Mouse (Mus musculus): ENCODE data around the gene Rab7b.
A peak's percentile ranks its signal among the peaks of the same experiment; 100 is the strongest.

The Rab7b gene

DNA sequence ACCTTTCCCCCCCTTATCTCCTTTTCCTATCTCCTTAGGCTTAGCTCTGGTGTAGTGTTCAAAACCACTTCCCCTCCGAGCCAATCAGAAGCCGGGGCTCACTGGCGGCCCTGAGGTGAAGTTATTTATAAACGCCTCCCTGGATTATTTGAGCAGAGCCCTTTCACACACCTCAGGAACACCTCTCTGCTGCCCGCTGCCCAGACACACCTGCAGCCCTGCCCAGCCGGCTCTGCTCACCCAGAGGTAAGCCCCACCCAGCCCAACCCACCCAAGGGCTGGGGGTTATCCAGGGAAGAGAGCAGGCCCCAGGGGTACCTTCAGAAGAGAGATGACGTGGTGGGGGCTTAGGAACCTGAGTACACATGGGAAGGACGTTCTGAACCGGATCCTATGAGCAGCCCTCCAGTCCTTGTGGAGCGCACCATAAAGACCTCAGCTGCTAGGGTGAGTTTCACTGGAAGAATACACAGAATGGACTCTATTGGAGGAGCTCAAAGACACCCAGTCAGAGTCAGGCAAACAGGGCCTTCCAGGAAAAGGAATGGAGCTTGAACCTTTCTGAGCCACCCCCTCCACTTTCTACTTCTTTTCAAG lies 55.5 kb downstream of the Rab7b start, which contains the start of gene Slc26a9:
Gene Slc26a9 (plus strand): TSS at position 155 of the 597 bp plus-strand sequence.
- DNase-seq, result no peak

DNA sequence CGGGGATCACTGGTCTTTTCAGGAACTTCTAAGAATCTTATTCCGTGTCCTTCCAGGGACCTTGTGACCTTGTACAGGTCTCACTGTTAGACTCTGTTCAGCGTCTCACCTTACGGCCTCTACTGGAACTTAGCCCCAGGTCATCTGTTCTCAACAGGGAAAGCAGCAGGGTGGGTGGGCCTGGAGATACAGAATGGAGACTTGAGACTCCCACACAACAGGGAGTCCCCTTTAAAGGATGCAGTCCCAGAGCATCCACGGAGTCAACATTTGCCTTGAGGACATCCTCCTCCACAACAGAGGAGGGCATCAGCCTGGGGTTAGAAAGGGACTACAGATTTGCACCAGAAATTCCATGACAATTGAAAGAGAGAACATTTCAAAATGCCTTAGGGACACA lies 56.9 kb downstream of the Rab7b start:
- no peak for DNase-seq

GRCm38 (mm10) chr1:131747761-131748160 lies 59.3 kb downstream of the Rab7b start:
- DNase-seq, result no peak

GRCm38 (mm10) chr1:131748636-131749035 lies 60.1 kb downstream of the Rab7b start:
- no peak for DNase-seq

DNA sequence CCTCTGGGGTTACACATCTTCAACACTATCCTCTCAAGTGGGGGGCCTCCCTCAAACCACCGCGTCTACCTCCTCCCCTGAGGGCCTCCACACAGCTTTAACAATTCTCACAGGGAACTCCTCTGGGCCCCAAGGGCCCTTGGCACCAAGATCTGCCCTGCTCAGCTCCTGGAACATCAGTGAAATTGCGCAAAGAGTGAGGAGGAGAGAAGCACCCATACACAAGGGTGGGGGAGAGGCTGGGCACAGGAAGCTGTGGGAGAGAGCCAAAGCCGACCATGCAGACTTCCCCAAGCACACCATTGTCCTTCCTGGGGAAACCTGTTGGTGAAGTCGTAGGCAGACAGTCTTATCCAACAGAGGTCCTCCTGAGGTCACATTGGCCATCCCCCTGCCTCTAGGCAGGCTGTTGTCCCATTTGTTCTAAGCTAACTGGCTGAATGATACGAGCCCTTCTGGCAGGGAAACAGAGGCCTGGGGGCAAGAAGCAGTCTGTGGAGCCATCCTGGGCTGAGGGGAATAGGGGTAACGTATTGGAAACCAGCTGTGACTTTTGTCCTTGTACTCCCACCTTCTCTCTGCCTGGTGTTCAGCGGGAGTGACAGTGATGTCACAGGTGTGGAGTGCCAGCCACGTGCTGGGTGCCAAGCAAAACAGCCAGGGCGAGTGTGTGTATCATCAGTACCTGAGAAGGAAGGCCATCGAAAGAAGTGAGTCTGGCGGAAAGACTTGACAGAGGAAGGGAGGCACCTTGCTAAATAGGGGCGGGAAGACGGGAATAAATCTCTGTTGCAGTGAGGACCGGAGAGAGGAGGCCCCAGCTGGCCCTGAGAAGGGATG lies 61.4 kb downstream of the Rab7b start:
- DNase-seq, result no peak

DNA sequence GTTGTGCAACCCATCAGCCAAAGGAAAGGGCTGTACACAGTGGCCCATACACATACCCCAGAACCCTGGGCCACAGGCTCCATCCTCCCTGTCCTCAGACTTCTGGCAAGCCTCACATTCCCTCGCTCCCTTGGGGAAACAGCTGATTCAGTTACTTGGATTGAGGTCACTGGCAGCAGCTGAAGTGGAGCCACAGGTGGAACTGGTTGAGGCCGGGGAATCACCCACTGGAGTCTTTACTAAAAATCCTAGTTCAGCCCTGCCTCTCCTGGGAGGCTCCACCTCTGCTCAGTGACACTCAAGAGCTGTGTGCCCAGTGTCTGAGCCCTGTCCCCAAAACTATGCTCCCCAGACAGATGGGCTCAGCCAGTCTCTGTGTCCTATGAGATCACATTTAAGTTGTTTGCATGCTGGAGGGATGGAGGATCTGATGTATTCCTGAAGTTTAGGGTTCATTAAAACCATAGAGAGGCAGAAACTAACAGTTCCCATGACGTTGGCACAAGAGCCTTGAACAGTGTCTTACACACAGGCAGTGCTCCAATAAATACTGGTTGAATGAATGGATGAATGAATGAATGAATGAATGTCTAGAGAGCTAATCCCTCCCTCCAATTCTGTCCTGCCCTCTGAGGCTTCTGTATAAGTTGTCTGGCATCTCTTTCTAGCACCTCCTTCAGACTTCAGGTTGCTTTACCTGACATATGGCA lies 62.8 kb downstream of the Rab7b start:
- no peak for DNase-seq

GRCm38 (mm10) chr1:131751891-131752311 lies 63.4 kb downstream of the Rab7b start:
- DNase-seq, result no peak

- no peak for DNase-seq
Measured at GRCm38 (mm10) chr1:131754212-131754829, 65.8 kb downstream of the Rab7b start.

DNA sequence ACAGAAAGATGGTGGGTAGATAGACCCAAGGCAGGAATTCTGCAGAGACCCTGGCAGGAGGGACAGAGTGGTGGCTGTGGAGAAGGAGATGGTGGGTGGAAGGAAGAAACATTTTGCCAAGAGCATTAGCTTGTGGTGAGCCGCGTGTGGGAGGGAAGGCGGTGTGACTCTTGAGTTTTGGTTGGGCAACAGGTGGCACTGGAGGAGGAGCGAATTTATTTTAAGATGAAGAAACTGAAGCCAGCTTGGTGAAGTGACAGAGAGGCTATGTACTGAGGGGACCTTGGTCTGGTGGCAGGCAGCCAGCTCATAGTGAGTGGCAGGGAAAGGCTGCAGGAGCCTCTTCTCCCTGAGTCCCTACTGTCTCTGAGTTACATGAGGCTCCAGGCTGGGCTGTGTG lies 66.4 kb downstream of the Rab7b start:
- DNase-seq, result no peak

DNA sequence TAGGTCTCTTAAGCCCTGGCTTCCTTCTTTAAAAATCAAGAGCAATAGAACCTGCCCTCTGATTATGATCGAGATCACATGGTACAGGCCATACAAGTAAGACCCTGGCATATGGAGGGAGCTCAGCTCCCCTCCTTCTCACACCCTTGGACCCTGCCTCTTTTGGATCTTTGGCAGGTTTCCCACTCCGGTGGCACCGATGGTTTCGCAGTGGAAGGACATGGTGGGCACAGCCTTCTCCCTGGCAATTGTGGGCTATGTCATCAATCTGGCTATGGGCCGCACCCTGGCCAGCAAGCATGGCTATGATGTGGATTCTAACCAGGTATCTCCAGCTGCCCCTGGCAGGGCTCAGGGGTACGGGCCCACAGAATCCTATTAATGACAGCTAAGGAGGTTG lies 68.7 kb downstream of the Rab7b start:
- DNase-seq, result no peak

DNA sequence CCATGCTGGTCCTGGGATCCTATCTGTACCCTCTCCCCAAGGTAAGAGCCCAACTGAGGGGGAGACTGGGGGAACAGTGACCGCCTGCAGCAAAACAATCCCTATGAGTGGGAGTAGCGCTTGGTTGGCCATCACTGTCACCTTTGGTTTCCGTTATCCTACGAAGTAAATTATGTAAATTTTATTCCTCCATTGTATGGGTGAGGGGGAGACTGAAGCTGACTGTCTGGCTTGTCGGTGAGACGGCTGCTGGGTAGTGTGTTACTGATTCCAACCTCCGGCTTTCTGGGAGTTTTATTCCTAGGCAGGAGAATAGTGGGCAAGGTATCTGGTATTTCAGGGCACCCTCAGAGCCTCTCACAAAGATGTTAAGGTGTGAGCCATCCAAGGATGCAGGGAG lies 70.3 kb downstream of the Rab7b start:
- no peak for DNase-seq

- DNase-seq, result no peak
Measured at GRCm38 (mm10) chr1:131759667-131760427, 71.4 kb downstream of the Rab7b start.

- no peak for DNase-seq
Measured at GRCm38 (mm10) chr1:131760428-131760820, 71.9 kb downstream of the Rab7b start.

DNA sequence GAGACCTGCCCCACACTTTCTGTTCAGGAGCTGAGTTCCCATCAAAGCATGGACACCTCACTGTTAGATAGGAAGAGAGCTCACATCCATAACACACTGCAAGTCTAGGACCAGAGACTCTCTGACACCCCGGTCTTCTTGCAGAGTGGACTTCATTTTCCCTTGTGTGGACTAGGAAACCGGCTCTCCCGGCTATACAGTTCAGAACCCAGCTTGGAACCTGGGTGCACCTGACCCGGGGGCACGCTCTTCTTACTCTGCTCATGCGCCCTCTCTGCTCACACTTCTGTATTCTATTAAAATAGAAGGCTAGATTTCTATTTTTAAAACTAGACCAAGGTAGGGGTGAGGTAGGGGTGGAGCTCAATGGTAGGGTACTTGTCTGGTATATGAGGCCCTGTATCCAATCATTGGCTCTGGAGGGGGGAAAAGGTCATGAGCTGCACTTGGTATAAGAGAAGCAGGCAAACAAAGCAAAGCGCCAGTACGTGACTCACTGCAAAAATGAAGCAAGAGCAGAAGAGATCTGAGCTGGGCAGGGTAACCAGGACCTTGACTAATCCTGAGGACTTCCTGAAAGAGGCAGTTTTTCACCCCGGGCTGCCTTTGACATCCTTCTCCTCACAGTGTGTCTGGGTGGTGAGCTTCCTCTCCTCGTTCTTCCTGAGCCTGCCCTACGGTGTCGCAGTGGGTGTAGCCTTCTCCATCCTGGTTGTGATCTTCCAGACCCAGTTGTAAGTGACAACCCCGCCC lies 72.8 kb downstream of the Rab7b start:
- DNase-seq, result no peak

GRCm38 (mm10) chr1:131763683-131764082 lies 75.2 kb downstream of the Rab7b start:
- peak; percentile 21 for DNase-seq

GRCm38 (mm10) chr1:131764581-131765338 lies 76.3 kb downstream of the Rab7b start:
- no peak for DNase-seq
